Mouse (Mus musculus) cerebellum, adult 11 months (tissue): Measurements from ENCODE around the gene Psmc3.

Experiments
- DNase-seq: peaks from one replicate; pipeline ENCODE4 v3.0.0; 2022

The Psmc3 gene

DNA sequence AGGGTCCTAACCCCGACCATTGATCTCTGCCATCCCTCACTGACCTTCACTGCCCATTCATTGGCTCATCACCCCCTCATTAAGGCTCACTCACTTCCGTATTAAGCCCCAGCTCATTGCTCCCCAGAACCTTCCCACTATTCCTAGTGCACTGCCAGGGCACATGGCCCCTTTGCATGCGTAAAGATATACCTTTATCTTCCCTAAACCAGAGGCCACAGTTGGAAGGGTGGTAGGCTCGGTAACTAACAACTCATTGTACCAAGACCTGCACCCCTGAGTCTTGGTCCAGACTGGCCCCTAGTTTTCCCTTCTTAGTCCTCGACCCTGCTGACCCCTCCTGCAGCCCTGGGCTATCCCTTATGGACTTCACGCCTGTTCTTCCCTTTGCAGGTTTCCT lies 60.0 kb downstream of the Psmc3 start:
- no peak for DNase-seq

GRCm38 (mm10) chr2:91114781-91115577 lies 61.2 kb downstream of the Psmc3 start:
- DNase-seq = peak; percentile 99

GRCm38 (mm10) chr2:91115578-91115970 lies 61.8 kb downstream of the Psmc3 start:
- DNase-seq = no peak
